Mouse (Mus musculus) stomach, embryonic 15.5 days (tissue): Measurements from ENCODE around the gene Olfr975. TPM values are rescaled to one million over a fixed set of nuclear protein-coding genes. Genes with fewer than 3 reads are reported as not detected.
A peak's percentile ranks its signal among the peaks of the same experiment; 100 is the strongest.
"Not testable (repeated sequence)": the region's sequence is repeated elsewhere in the genome, so short reads cannot be mapped to it uniquely, and the experiment has no call there.

Source experiments
- ATAC-seq: fragments of 200-750 bp; cut with Nextera tagmentation; 2 replicates; pipeline ENCODE4 v1.8.0; 2017; ENCODE audit warnings: low read depth, moderate number of reproducible peaks, moderate TSS enrichment; ENCODE audit not compliant: insufficient read depth, low FRiP score
- H3K27ac ChIP-seq: fragments of 300-500 bp; sonication (generic); 2 replicates; pipeline ENCODE4 v1.5.1; 2015; ENCODE audit warnings: mild to moderate bottlenecking, inconsistent platforms
- H3K27me3 ChIP-seq: fragments of 300-500 bp; sonication (generic); replicated peaks from 2 replicates; pipeline ENCODE4 v1.6.1; 2015; ENCODE audit warnings: inconsistent platforms
- H3K36me3 ChIP-seq: fragments of 300-500 bp; sonication (generic); 2 replicates; pipeline ENCODE4 v1.6.1; 2015; ENCODE audit warnings: inconsistent platforms
- H3K4me1 ChIP-seq: fragments of 300-500 bp; sonication (generic); 2 replicates; pipeline ENCODE4 v1.6.1; 2015; ENCODE audit warnings: inconsistent platforms
- H3K4me2 ChIP-seq: fragments of 300-500 bp; sonication (generic); 2 replicates; pipeline ENCODE4 v1.6.1; 2015; ENCODE audit warnings: mild to moderate bottlenecking, inconsistent platforms
- H3K4me3 ChIP-seq: fragments of 300-500 bp; sonication (generic); replicated peaks from 2 replicates; pipeline ENCODE4 v1.5.1; 2015; ENCODE audit warnings: inconsistent platforms
- H3K9ac ChIP-seq: fragments of 300-500 bp; sonication (generic); 2 replicates; pipeline ENCODE4 v1.6.1; 2015; ENCODE audit warnings: inconsistent platforms
- H3K9me3 ChIP-seq: fragments of 300-500 bp; sonication (generic); 2 replicates; pipeline ENCODE4 v1.6.1; 2016; ENCODE audit warnings: inconsistent platforms
- WGBS: fragments of 180-500 bp; shearing (Covaris S2); methylation state at CpG from one replicate; pipeline ENCODE4 v1.1.7; 2015; 5-methylcytosine and 5-hydroxymethylcytosine counted together
- polyA plus RNA-seq: library from polyadenylated mRNA; unstranded; fragments of >200 nt; fragmentation: Nextera tagmentation; extraction: Ambion mirVana; gene quantifications from 2 replicates; pipeline ENCODE4 v1.2.1, GENCODE M21; 2015

Gene Olfr975
- polyA plus RNA-seq: 0.04 TPM in 1 of 2 replicates, not detected in the other

GRCm38 (mm10) chr9:39951946-39952345 lies at the start of gene Olfr975:
TSS of gene Olfr975 (minus strand) at chr9:39952046.
- Histone ChIP-seq H3K36me3 (no peaks in the 10 kb centered on the region), H3K4me1 (no peaks in the 10 kb centered on the region), H3K4me3 (no peak within 1 kb of the TSS), H3K9ac (no peak within 1 kb of the TSS), H3K27ac (no peak within 1 kb of the TSS), H3K4me2 (no peak within 1 kb of the TSS), H3K9me3 (no peaks in the 10 kb centered on the region), H3K27me3 (no peaks in the 10 kb centered on the region)
- 68% methylated on average over 1 of the region's 1 CpGs for WGBS
- ATAC-seq: no peak

GRCm38 (mm10) chr9:39991813-39992212 lies 40.0 kb upstream of the Olfr975 start, which contains the start of gene Olfr978:
TSS of gene Olfr978 (plus strand) at chr9:39992113.
- no peak for ATAC-seq
- H3K4me1 ChIP-seq: no peaks in the 10 kb centered on the region
- H3K27ac ChIP-seq: no peak within 1 kb of the TSS
- 81% methylated on average over 2 of the region's 2 CpGs for WGBS
- H3K36me3 ChIP-seq: no peaks in the 10 kb centered on the region
- no peak within 1 kb of the TSS for H3K4me2 ChIP-seq
- H3K4me3 ChIP-seq: no peak within 1 kb of the TSS
- H3K9ac ChIP-seq: no peak within 1 kb of the TSS
- no peaks in the 10 kb centered on the region for H3K27me3 ChIP-seq
- no peaks in the 10 kb centered on the region for H3K9me3 ChIP-seq

GRCm38 (mm10) chr9:39976581-39977145 lies 24.8 kb upstream of the Olfr975 start:
- H3K9me3 ChIP-seq, H3K4me3 ChIP-seq, H3K36me3 ChIP-seq, H3K27ac ChIP-seq, H3K4me1 ChIP-seq, ATAC-seq, H3K27me3 ChIP-seq, H3K9ac ChIP-seq, H3K4me2 ChIP-seq: not testable (repeated sequence)
- WGBS: 83% methylated on average over 1 of the region's 1 CpGs

- H3K4me1 ChIP-seq, H3K4me3 ChIP-seq, H3K27me3 ChIP-seq, H3K9me3 ChIP-seq, H3K36me3 ChIP-seq, H3K27ac ChIP-seq, H3K9ac ChIP-seq, H3K4me2 ChIP-seq, ATAC-seq: not testable (repeated sequence)
- 81% methylated on average over 8 of the region's 9 CpGs for WGBS
Measured at GRCm38 (mm10) chr9:39961033-39961432, 9.2 kb upstream of the Olfr975 start, which contains the start of gene Olfr976. TSS of gene Olfr976 (minus strand) at chr9:39961133.

- no peaks in the 10 kb centered on the region for H3K4me1 ChIP-seq
- H3K9me3 ChIP-seq: no peaks in the 10 kb centered on the region
- no peak within 1 kb of the TSS for H3K4me3 ChIP-seq
- WGBS: 81% methylated on average over 1 of the region's 1 CpGs
- no peak within 1 kb of the TSS for H3K9ac ChIP-seq
- no peak within 1 kb of the TSS for H3K27ac ChIP-seq
- no peak for ATAC-seq
- no peak within 1 kb of the TSS for H3K4me2 ChIP-seq
- H3K27me3 ChIP-seq: no peaks in the 10 kb centered on the region
- no peaks in the 10 kb centered on the region for H3K36me3 ChIP-seq
Measured at GRCm38 (mm10) chr9:39937201-39937600, 14.6 kb downstream of the Olfr975 start, which contains the start of gene Olfr974. TSS of gene Olfr974 (plus strand) at chr9:39937501.

DNA sequence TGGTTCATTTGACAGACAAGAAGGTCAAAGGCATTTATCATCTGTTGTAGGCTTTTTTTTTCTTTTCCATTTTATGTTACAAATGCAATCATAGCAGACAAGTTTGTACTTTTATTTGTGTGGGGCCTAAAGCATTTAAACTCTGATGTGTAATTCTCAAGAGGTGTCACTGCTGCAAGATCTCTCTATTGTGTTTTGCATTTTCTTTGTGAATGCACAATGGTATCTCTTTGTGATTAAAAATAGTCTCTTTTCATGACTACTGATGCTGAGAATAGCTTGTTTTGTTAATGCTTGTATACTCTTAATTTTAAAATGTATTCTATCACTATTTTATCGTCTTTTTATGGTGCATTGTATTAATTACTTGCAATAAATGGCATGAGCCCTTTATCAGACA lies 23.0 kb downstream of the Olfr975 start:
- not testable (repeated sequence) for H3K4me3 ChIP-seq, H3K9ac ChIP-seq, H3K27ac ChIP-seq, H3K9me3 ChIP-seq, H3K36me3 ChIP-seq, ATAC-seq, H3K4me2 ChIP-seq, H3K27me3 ChIP-seq, H3K4me1 ChIP-seq
- WGBS: 67% methylated on average over 1 of the region's 1 CpGs

GRCm38 (mm10) chr9:39927975-39928836 lies 23.6 kb downstream of the Olfr975 start:
- H3K27ac ChIP-seq, H3K4me3 ChIP-seq, H3K9me3 ChIP-seq, H3K36me3 ChIP-seq, H3K4me2 ChIP-seq, H3K9ac ChIP-seq, H3K4me1 ChIP-seq, H3K27me3 ChIP-seq: not testable (repeated sequence)
- ATAC-seq: 0 out of 2 replicates have a peak, but pooled peaks have one; percentile 73
- WGBS: no CpG with 5 or more reads among the region's 4 CpGs

DNA sequence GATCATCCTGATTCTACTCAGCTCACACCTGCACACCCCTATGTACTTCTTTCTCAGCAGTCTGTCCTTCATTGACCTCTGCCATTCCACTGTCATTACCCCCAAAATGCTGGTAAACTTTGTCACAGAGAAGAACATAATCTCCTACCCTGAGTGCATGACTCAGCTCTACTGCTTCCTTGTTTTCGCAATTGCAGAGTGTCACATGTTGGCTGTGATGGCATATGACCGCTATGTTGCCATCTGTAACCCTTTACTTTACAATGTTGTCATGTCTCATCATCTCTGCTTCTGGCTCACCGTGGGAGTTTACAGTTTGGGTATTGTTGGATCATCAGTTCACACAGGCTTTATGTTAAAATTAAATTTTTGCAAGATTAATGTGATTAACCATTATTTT lies 41.9 kb downstream of the Olfr975 start:
- Histone ChIP-seq H3K9ac (no peak overlapping the region), H3K4me2 (no peak overlapping the region), H3K27ac (no peak overlapping the region), H3K9me3 (no peaks in the 10 kb centered on the region), H3K4me1 (no peaks in the 10 kb centered on the region), H3K36me3 (no peaks in the 10 kb centered on the region), H3K4me3 (no peak overlapping the region), H3K27me3 (no peaks in the 10 kb centered on the region)
- ATAC-seq: no peak
- WGBS: 71% methylated on average over 3 of the region's 3 CpGs

DNA sequence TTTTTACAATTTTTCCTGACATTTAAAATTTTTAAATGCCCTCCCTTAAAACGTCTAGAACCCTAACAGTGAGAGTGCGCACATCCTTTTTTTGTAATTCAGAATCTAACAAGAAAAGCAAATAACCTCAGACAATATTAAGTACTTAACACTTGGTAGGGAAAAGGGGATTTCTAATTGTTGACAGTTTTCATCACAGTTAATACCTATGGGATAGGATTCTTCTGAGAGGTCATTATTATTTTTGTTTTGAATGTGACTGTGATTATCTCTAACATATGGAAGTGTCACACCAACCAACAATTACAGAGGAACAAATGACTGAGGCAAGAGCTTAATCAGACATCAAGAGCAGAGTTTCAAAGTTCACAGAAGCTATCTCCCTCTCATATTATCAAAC lies 44.8 kb downstream of the Olfr975 start, which contains the start of gene Olfr229:
Gene Olfr229 (plus strand): TSS at position 301 of the 400 bp plus-strand sequence.
- no peak within 1 kb of the TSS for H3K9ac ChIP-seq
- H3K4me1 ChIP-seq: no peaks in the 10 kb centered on the region
- no peak within 1 kb of the TSS for H3K27ac ChIP-seq
- no peak within 1 kb of the TSS for H3K4me3 ChIP-seq
- no peak within 1 kb of the TSS for H3K4me2 ChIP-seq
- no peak for ATAC-seq
- H3K9me3 ChIP-seq: no peaks in the 10 kb centered on the region
- H3K36me3 ChIP-seq: no peaks in the 10 kb centered on the region
- no peaks in the 10 kb centered on the region for H3K27me3 ChIP-seq
- 71% methylated on average over 2 of the region's 2 CpGs for WGBS

GRCm38 (mm10) chr9:39905106-39905505 lies 46.7 kb downstream of the Olfr975 start:
- 70% methylated on average over 6 of the region's 6 CpGs for WGBS
- ATAC-seq: peak; percentile 22; the same call in 1 of the 2 replicates

More at GRCm38 (mm10) chr9:39905106-39905505, 46.7 kb downstream of the Olfr975 start:
- H3K36me3 ChIP-seq: no peaks in the 10 kb centered on the region
- H3K9me3 ChIP-seq: no peaks in the 10 kb centered on the region
- H3K4me1 ChIP-seq: no peaks in the 10 kb centered on the region
- no peaks in the 10 kb centered on the region for H3K27me3 ChIP-seq
- H3K4me2 ChIP-seq: no peak overlapping the region
- no peak overlapping the region for H3K27ac ChIP-seq
- no peak overlapping the region for H3K9ac ChIP-seq
- no peak overlapping the region for H3K4me3 ChIP-seq
